Mouse (Mus musculus) spleen, adult 2 months (tissue): ENCODE measurements around the gene Olfr211.

Source experiments
- CTCF ChIP-seq: fragments of 200-500 bp; IDR thresholded peaks from 2 replicates; pipeline ENCODE4 v1.5.1; 2011; ENCODE audit warnings: mild to moderate bottlenecking, inconsistent platforms; ENCODE audit not compliant: insufficient read depth, insufficient read length, insufficient replicate concordance; ENCODE audit errors: extremely low read depth
- POLR2A ChIP-seq: fragments of 200-500 bp; IDR thresholded peaks from 2 replicates; pipeline ENCODE4 v1.6.1; 2011; ENCODE audit warnings: low read depth, low read length, inconsistent platforms

GRCm38 (mm10) chr6:116439531-116439930 lies 49.4 kb upstream of the Olfr211 start:
- TF ChIP-seq CTCF (no peak), POLR2A (no peak)
